Mouse (Mus musculus): ENCODE measurements at regions not wholly inside any gene's neighbourhood (a gene's known extent, or its start where the extent isn't known, plus 50 kb on each side); places are given as distances from the start of the nearest gene placed in this dataset.

- CTCF ChIA-PET = interaction anchor here (1.3 to 1.4 kb wide), 2 partner anchors 11 to 22 kb away, joined by 3 read pairs; no protein-coding TSS in a partner anchor
- in situ Hi-C loops (cut with MboI; ENCODE audit: low pct_unique_long_range_greater_than_20kb) = no loop called here
- ATAC-seq (no peak), DNase-seq (ENCODE audit: low read depth, low spot score) (no peak)
- POLR2A ChIA-PET = no interaction called here
- no peaks in the 10 kb centered on the region for H3K27me3 ChIP-seq
- no peak for TF ChIP-seq CTCF (IDR thresholded peaks at IDR 0.05)
These were observed 202.6 kb downstream of the Kcnrg start for GRCm38 (mm10) chr14:61809716-61810437.

- ATAC-seq (no peak), DNase-seq (ENCODE audit: low read depth, low spot score) (no peak)
- in situ Hi-C loops (cut with MboI; ENCODE audit: low pct_unique_long_range_greater_than_20kb) = no loop called here
- POLR2A ChIA-PET = no interaction called here
- CTCF ChIA-PET = interaction anchor here (1.3 to 1.4 kb wide), 2 partner anchors 12 to 23 kb away, joined by 3 read pairs; no protein-coding TSS in a partner anchor
- TF ChIP-seq CTCF (IDR thresholded peaks at IDR 0.05) = no peak
- no peaks in the 10 kb centered on the region for H3K27me3 ChIP-seq
These were observed 203.6 kb downstream of the Kcnrg start for GRCm38 (mm10) chr14:61810836-61811235.

GRCm38 (mm10) chr14:61817711-61818110 lies 210.5 kb downstream of the Kcnrg start:
- no peak for DNase-seq (ENCODE audit: low read depth, low spot score)
- ChIA-PET CTCF (interaction anchor here (1.4 kb wide), 1 partner anchor 21 kb away, joined by 3 read pairs; no protein-coding TSS in a partner anchor), POLR2A (interaction anchor here (0.5 kb wide), 1 partner anchor 418 kb away, joined by 3 read pairs; no protein-coding TSS in a partner anchor)
- H3K27me3 ChIP-seq = no peaks in the 10 kb centered on the region
- TF ChIP-seq CTCF (IDR thresholded peaks at IDR 0.05) = no peak
- in situ Hi-C loops (cut with MboI; ENCODE audit: low pct_unique_long_range_greater_than_20kb) = no loop called here
- no peak for ATAC-seq

GRCm38 (mm10) chr14:61818365-61818764 lies 211.1 kb downstream of the Kcnrg start:
- DNase-seq (ENCODE audit: low read depth, low spot score) = no peak
- in situ Hi-C loops (cut with MboI; ENCODE audit: low pct_unique_long_range_greater_than_20kb) = no loop called here
- TF ChIP-seq CTCF (IDR thresholded peaks at IDR 0.05) = no peak
- no peak for ATAC-seq
- no peaks in the 10 kb centered on the region for H3K27me3 ChIP-seq
- POLR2A ChIA-PET = no interaction called here
- CTCF ChIA-PET = no interaction called here

GRCm38 (mm10) chr14:61819251-61819650 lies 212.0 kb downstream of the Kcnrg start:
- ATAC-seq (no peak), DNase-seq (ENCODE audit: low read depth, low spot score) (no peak)
- CTCF ChIA-PET = interaction anchor here (1.2 kb wide), 1 partner anchor 59 kb away, joined by 3 read pairs; no protein-coding TSS in a partner anchor
- TF ChIP-seq CTCF (IDR thresholded peaks at IDR 0.05) = no peak
- POLR2A ChIA-PET = no interaction called here
- no peaks in the 10 kb centered on the region for H3K27me3 ChIP-seq
- in situ Hi-C loops (cut with MboI; ENCODE audit: low pct_unique_long_range_greater_than_20kb) = no loop called here

GRCm38 (mm10) chr14:61834291-61834936 lies 227.2 kb downstream of the Kcnrg start:
- CTCF ChIA-PET = no interaction called here
- DNase-seq (ENCODE audit: low read depth, low spot score) = no peak

GRCm38 (mm10) chr14:61835729-61836128 lies 228.5 kb downstream of the Kcnrg start:
- in situ Hi-C loops (cut with MboI; ENCODE audit: low pct_unique_long_range_greater_than_20kb) = no loop called here
- TF ChIP-seq CTCF (IDR thresholded peaks at IDR 0.05) = no peak
- ChIA-PET POLR2A (interaction anchor here (0.7 kb wide), 1 partner anchor 181 kb away, joined by 4 read pairs; no protein-coding TSS in a partner anchor), CTCF (no interaction called here)
- ATAC-seq (no peak), DNase-seq (ENCODE audit: low read depth, low spot score) (no peak)
- H3K27me3 ChIP-seq = no peaks in the 10 kb centered on the region

More at GRCm38 (mm10) chr14:61834291-61834936, 227.2 kb downstream of the Kcnrg start:
- no peaks in the 10 kb centered on the region for H3K27me3 ChIP-seq
- no peak for ATAC-seq
- in situ Hi-C loops (cut with MboI; ENCODE audit: low pct_unique_long_range_greater_than_20kb) = no loop called here
- POLR2A ChIA-PET = no interaction called here
- TF ChIP-seq CTCF (IDR thresholded peaks at IDR 0.05) = no peak

GRCm38 (mm10) chr14:61836231-61836630 lies 229.0 kb downstream of the Kcnrg start:
- ATAC-seq (no peak), DNase-seq (ENCODE audit: low read depth, low spot score) (no peak)
- POLR2A ChIA-PET = interaction anchor here (0.7 kb wide), 1 partner anchor 181 kb away, joined by 4 read pairs; no protein-coding TSS in a partner anchor

GRCm38 (mm10) chr14:61836965-61837364 lies 229.7 kb downstream of the Kcnrg start:
- POLR2A ChIA-PET = no interaction called here

More at GRCm38 (mm10) chr14:61836231-61836630, 229.0 kb downstream of the Kcnrg start:
- TF ChIP-seq CTCF (IDR thresholded peaks at IDR 0.05) = no peak
- in situ Hi-C loops (cut with MboI; ENCODE audit: low pct_unique_long_range_greater_than_20kb) = no loop called here
- CTCF ChIA-PET = no interaction called here
- no peaks in the 10 kb centered on the region for H3K27me3 ChIP-seq

GRCm38 (mm10) chr14:61837851-61838250 lies 230.6 kb downstream of the Kcnrg start:
- in situ Hi-C loops (cut with MboI; ENCODE audit: low pct_unique_long_range_greater_than_20kb) = no loop called here
- ChIA-PET CTCF (no interaction called here), POLR2A (no interaction called here)

More at GRCm38 (mm10) chr14:61836965-61837364, 229.7 kb downstream of the Kcnrg start:
- ATAC-seq (no peak), DNase-seq (ENCODE audit: low read depth, low spot score) (no peak)
- CTCF ChIA-PET = no interaction called here
- in situ Hi-C loops (cut with MboI; ENCODE audit: low pct_unique_long_range_greater_than_20kb) = no loop called here
- TF ChIP-seq CTCF (IDR thresholded peaks at IDR 0.05) = no peak
- no peaks in the 10 kb centered on the region for H3K27me3 ChIP-seq

GRCm38 (mm10) chr14:61842476-61842875 lies 235.2 kb downstream of the Kcnrg start:
- ChIA-PET POLR2A (no interaction called here), CTCF (no interaction called here)
- in situ Hi-C loops (cut with MboI; ENCODE audit: low pct_unique_long_range_greater_than_20kb) = no loop called here
- ATAC-seq (no peak), DNase-seq (ENCODE audit: low read depth, low spot score) (no peak)
- no peak for TF ChIP-seq CTCF (IDR thresholded peaks at IDR 0.05)
- no peaks in the 10 kb centered on the region for H3K27me3 ChIP-seq

More at GRCm38 (mm10) chr14:61837851-61838250, 230.6 kb downstream of the Kcnrg start:
- ATAC-seq (no peak), DNase-seq (ENCODE audit: low read depth, low spot score) (no peak)
- no peak for TF ChIP-seq CTCF (IDR thresholded peaks at IDR 0.05)
- H3K27me3 ChIP-seq = no peaks in the 10 kb centered on the region

Data from Patski (cell line).